Mouse (Mus musculus): ENCODE results near the gene Hif3a.
"Not testable (repeated sequence)": the region's sequence is repeated elsewhere in the genome, so short reads cannot be mapped to it uniquely, and the experiment has no call there.

Gene Hif3a

DNA sequence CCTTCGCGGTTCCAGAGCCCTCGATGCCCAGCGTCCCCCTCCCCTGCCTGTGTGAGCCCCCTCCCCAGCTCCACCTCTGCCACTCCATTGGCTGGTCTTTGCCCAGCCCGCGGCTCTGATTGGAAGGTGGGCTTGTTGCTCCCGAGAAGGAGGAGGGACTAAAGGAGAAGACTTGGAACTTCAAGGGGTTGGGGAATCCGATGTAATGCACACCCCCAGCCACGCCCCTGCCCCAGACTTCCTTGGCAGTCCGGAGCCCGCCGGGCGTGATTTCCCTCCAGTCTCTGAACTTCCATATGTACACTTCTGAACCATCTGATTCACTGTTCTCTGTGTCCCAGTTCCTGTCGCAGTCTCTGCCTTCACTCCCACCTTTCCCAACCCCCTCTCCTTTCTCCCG is at the start of gene Hif3a:
Gene Hif3a, minus strand, starts transcription at position 39 of the 400 bp plus-strand sequence.
- peak; percentile 81 for DNase-seq (ENCODE audit: extremely low spot score, low spot score)

DNA sequence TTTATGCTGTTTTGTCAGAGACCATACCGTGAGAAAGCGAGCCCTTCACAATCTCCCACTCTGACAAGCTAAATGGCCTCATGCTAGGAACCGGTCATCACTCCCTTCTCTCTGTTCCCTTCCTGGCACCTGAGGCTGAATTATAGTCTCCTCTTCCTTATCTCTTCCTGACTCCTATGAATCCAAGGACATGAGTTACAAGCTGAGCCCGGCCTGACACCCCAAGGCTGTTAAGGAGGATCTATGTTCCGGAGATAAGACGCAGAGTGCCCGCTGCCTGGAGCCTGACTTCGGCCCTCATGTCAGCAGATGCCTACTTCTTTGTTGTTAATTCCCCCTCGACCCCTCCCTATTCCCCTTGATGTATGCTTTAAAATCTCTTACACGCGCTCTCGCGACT is 39.4 kb upstream of the Hif3a start:
- not testable (repeated sequence) for DNase-seq (ENCODE audit: extremely low spot score, low spot score)

DNA sequence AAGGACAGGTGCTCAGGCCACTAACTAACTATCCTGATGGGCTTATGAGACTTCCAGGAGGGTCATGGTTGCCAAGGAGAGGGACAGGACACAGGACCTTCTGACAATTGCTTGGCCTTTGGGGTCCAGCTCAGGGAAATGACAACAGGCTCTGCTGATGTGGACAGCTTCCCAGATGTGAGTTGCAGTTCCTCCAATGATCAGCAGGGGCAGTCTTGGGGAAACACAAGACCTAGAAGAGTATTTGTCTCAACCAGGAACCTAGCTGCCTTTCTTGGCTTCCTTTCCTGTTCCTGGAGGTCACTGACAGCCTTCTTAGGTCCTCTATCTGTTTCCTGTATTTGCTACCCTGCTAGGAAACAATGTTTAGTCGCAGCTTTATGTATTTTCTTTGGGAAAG is 29.1 kb upstream of the Hif3a start:
- no peak for DNase-seq (ENCODE audit: extremely low spot score, low spot score)

DNA sequence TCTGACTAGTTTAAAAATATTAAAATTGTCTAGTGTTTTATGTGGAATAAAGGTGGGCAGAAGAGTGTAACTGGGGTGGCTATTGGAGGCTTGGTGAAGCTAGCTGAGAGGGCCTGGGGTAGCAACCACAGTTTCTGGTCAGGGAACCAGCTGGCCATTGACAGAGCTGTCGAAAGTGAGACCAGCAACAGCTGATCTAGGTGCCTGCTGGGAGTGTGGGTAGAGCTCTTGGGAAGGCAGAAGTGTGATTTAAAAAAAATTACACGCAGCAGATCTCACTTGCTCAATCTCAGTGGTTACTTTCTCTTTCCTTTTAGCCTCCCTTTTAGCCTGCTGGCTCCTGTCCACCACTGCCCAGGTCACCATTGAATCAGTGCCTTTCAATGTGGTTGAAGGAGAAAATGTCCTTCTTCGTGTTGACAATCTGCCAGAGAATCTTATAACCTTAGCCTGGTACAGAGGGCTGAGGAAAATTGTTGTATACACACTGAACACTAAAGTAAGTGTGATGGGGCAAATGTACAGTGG is 27.9 kb upstream of the Hif3a start:
- no peak for DNase-seq (ENCODE audit: extremely low spot score, low spot score)

DNA sequence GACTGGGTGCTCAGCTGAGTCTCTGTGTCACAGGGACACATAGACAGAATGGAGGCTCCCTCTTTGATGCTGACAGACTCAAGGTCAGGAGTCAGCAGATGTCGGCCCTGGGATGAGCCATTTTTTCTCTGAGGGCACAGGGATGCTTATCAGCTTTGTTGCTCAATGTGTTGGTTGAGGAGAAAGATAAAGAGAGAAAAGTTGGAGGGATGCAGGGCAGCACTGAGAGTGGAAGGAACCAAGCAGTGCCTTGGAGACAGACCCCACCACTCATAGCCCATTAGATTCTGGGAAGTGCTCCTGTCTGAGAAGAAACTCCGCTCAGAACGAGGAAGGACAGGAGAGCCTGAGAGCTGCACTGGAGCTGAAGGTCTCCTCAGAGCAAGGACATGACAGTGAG is 25.5 kb upstream of the Hif3a start:
- DNase-seq (ENCODE audit: extremely low spot score, low spot score), result no peak

DNA sequence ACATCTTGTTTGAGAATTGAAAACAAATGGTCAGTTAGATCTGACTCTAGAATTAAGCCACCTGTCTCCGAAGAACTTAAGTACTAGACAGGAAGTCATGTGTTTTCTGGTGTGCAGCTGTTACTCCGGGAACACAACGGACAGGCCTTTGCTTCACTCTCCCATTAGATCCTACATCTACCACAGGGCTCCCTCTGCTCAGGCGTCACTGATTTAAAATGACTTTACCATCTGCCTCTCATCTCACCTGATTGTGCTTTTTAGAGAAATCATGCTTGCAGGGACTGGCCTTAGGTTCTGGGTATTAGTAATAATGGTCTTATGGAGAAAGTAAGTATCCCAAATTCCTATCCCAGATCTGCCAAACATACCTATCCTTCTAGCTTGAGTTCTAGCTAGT is 20.5 kb upstream of the Hif3a start:
- DNase-seq (ENCODE audit: extremely low spot score, low spot score), result no peak

DNA sequence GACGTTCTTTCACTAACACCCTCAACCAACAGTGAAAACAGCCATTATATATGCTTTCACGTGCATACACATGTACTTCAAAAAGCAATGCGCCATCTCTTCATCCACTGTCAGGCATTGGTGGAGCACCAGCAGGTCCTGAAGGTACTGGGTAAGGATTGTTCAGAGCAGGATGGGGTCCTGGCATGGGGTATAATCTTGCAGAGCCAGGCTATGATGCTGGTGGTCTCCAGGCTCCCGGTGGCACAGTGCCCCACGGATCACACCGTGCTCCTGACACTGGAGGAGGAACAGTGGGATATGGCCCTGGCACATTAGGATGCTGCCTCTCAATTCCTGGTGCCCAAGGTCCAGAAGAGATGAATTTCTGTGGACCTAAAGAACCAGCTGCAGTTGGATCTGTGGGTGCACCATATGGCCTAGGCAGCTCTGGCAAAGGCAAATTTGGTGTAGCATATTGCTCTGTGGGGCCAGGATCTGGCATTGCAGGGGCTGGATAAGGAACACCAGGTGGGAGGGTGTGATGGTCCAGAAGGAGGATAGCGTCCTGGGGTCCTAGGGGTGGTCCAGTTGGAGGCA is 15.9 kb upstream of the Hif3a start:
- no peak for DNase-seq (ENCODE audit: extremely low spot score, low spot score)

DNA sequence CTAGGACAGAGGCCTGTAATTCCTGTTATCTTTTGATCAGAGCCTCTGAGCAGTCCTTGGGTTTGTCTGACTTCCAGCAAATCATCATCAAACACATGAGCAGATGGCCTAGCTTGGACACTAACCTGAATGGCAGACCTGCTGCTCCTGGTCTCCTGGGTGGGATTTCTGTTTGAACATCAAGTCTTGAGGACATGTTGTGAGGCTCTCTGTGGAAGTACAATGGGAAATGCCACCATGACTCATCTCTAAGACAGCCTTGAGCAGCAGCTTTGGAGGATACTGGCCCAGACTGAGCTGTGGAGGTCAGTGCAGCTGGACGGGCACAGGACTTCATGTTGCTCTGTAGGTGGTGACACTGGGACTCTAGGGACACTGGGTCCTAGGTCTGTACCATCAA is 14.3 kb upstream of the Hif3a start:
- no peak for DNase-seq (ENCODE audit: extremely low spot score, low spot score)

DNA sequence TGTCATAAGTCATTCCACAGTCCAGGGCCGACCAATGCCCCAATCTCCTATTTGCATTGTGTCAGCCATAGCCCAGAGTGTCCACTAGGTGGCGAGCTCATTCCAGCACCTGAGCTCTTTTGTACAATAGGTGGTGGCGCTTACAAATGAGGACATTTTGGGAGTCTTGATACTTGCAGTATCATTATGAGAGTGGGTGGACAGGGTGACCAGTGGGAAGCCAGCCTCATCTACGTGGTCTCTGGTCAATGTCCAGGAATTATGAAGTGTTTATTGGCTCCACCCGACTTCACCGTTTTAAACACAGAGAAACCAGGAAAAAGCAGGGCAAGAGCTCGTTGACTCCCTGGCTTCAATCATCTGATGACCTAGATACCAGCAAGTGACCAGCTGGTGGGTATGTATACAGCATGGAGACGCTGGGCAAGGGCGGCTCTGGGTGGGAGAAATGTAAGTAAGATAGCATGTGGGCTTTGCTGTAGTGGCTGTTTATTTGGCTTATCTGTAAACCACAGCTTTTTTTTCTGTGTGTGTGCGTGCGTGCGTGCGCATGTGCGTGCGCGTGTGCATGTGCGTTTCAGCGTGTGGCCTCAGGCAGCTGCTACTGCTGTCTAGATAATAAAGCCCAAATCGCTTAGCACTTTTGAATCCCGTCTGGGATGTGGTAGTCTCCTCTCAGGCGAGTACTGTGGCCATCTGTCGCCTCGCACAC is 11.8 kb upstream of the Hif3a start, which contains the start of gene Psg16:
Gene Psg16, plus strand, starts transcription at position 137 of the 712 bp plus-strand sequence.
- peak; percentile 56 for DNase-seq (ENCODE audit: extremely low spot score, low spot score)

DNA sequence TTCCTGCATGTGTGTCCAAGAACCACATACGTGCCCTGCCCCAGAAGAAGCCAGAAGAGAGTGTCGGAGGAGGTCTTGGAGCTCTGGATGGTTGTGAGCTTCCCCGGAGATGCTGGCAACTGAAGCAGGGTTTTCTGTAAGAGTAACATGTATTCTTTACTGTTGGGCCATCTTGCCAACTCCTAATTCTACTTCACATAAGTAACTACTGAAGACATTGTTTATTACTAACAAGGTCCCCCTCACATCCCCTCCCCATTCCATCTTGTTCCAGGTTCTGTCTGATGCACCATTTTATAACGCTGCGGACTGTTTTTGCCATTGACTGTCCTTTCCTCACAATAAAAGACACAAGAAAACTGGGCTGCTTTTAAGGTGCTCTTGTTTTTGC is 11.3 kb upstream of the Hif3a start:
- no peak for DNase-seq (ENCODE audit: extremely low spot score, low spot score)

DNA sequence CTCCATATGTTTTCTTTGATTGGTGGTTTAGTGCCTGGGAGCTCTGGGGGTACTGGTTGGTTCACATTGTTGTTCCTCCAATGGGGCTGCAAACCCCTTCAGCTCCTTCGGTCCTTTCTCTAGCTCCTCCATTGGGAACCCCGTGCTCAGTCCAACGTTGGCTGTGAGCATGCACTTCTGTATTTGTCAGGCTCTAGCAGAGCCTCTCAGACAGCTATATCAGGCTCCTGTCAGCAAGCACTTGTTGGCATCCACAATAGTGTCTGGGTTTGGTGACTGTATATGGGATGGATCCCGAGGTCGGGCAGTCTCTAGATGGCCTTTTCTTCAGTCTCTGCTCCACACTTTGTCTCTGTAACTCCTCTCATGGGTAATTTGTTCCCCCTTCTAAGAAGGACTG is 5.4 kb upstream of the Hif3a start:
- DNase-seq (ENCODE audit: extremely low spot score, low spot score), result not testable (repeated sequence)

DNA sequence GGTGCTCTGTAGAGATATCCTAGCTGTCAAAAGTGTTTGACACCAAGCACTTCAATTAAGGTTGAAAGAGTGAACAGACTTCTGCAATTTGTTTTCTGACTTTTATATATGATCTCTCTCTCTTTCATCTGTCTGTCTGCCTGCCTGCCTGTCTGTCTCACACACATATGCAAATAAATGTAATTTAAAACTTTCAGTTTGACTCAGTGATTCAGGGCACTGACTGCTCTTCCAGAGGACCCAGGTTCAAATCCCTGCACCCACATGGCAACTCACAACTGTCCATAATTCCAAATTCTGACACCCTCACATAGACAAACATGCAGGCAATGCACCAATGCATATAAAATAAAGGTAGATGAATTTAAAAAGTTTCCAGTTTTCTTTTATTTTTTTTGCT is 4.8 kb upstream of the Hif3a start:
- no peak for DNase-seq (ENCODE audit: extremely low spot score, low spot score)

DNA sequence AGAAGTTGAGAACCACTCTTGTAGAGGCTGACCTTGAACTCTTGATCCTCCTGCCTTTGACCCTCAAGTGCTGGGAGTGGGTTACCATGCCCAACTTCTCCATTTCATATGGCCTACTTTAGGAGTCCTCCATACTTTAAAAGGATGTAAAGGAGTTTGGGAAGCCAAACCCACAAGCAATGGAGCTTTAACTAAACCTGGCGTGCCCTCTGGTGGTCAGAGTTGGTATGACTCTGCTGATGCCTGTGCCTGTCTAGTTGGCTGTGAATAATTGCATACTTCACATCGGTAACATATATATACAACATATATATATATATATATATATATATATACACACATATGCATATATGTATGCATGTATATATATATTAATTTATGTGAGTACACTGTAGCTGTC is 4.2 kb upstream of the Hif3a start:
- peak; percentile 77 for DNase-seq (ENCODE audit: extremely low spot score, low spot score)

DNA sequence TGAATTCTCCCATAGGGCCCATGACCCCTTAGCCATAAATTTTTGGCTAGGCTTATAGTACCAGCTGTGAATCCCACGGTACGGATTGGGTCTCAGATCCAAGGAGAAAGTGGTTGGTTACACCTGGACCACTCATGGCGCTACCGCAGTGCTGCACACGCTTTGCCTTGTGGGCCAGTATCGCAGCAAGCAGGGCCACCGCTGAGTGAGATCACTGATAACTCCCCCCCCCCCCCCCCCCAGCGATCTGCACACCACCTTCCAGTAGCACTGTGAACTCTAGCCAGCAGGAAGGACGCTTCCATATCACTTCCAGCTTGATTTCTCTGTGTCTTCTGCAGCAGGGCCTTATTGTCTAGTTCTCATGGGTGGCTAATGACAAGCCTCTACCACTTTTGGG is 3.4 kb upstream of the Hif3a start:
- DNase-seq (ENCODE audit: extremely low spot score, low spot score), result no peak

DNA sequence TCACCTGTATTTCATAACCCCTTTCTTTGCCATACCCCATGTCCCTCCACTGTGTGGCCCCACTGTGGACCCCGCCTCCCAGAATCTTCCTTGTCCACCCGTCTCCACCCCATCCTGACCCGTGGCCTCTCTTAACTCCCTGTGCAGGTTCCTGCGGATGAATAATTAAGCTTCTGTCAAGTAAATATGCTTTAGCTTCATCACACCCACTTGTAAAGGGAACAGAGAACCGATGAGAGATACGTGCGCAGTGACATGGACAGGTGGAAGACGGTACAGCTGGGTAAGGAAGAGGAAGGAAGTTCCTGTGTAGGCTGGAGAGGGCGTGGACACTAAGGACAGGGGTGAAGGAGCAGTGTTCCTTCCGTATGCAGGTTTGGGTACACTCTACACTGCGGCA is 618 bp upstream of the Hif3a start:
- DNase-seq (ENCODE audit: extremely low spot score, low spot score), result no peak

DNA sequence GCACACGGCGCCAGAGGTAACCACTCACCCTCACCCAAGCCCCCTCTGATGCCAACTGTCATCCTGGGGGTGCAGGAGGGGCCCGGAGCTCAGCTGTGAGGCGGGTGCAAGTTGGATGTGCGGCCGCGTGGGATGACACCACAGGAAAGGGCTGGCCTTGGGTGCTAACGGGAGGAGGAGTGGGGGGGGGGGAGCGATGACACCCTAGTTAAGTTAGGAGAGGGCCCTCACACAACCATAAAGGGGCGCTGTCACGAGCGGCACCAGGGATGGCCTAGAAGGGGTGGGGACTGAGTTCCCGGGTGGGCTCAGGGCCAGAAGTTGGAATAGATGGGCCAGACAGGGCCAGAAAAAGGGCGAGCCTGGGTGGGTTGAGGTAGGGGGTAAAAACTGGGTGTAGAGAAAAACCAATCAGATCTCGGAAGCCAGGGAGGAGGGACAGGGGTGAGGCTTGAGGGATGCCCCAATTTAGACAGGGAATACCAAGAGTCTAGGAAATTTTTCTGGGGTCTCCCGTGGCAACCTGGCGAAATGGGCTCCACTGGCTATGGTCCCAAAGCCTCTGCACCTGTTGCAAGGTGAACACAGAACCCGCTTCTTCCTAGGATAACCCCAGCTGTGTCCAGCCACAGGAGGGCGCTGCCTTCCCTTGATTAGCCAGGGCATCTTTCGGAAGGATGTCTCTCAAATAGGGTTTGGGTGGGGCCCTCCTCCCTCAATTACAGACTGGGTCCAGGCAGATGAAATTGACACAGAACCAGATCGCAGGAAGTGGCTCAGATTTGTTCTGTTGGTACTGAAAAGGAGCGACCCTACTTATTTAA is 1.2 kb downstream of the Hif3a start:
- peak; percentile 8 for DNase-seq (ENCODE audit: extremely low spot score, low spot score)

DNA sequence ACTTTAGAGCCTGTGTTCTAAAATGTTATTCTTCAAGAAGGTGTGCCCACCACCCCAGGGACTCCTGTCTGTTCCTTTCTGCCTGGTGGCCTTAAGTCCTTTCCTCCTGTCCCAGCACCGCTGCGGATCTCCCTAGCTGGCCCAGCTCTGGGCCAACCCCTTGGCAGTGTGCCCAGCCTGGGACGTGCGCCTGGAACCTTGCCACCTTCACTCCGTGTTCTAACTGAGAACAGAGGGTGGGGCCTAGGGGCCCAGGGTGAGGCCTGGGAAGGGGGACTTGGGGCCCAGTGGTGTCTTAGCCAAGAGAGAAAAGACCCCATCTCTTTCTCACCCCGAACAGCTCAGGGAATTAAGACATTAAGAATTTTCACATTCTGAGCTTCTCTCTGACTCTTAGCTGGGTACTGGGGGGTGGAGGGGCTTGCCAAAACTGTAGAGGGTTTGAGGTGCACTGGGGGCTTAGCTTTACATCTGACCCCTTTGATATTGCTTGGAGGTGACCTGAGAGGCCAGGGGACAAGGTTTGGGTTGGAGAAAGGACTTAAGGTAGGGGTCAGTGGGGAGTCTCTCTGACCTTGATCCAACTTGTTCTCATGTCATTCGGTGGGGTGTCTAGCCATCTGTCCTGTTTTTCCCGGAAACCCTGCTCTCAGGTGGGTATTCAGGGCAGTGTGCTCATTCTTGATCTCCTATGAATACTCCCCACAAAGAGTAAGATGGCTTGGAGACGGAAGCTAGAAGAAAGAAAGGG is 2.0 kb downstream of the Hif3a start:
- peak; percentile 10 for DNase-seq (ENCODE audit: extremely low spot score, low spot score)

DNA sequence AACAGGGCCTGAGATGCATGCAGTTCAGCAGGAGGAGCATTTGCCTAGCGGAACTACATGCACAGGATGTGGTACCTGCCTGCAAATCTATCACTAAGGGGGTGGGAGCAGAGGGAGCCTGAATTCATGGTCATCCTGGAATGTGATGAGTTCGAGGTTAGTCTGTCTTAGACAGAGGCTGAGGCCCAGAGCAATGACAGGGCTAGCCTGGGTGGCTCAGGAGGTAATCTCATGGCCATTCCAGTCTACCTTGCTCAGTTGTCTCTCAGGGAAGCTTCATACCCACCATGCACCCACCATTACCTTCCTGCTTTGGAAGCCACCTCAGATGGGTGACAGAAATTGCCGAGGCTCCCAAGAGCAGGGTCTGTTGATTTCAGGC is 2.8 kb downstream of the Hif3a start:
- no peak for DNase-seq (ENCODE audit: extremely low spot score, low spot score)

DNA sequence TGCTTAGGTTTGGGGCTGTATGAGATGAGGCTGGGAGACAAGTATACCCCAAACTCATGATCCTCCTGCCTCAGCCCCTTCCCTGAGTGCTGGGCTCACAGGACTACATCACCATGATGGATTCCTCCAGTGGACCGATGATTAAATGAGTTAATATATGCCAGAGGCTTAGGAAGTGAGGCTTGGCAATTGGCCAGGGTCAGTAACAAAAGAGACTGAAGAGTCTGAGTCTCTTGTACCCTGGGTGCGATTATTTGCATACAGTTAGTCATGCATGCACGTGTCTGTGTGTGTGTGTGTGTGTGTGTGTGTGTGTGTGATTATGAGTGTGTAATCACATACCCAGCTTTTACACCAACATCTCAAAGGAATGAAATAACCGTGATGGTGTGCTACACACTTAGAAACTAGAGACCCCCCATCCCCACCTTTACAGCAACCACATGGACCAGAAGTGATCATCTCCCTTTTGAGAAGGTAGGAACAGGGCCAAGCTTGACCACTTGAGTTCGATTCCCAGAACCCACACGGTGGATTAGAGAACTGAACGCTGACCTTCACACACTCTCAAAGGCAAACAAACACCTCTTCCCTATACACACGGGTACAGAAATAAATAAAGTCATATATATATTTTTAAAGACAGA is 3.3 kb downstream of the Hif3a start:
- no peak for DNase-seq (ENCODE audit: extremely low spot score, low spot score)

DNA sequence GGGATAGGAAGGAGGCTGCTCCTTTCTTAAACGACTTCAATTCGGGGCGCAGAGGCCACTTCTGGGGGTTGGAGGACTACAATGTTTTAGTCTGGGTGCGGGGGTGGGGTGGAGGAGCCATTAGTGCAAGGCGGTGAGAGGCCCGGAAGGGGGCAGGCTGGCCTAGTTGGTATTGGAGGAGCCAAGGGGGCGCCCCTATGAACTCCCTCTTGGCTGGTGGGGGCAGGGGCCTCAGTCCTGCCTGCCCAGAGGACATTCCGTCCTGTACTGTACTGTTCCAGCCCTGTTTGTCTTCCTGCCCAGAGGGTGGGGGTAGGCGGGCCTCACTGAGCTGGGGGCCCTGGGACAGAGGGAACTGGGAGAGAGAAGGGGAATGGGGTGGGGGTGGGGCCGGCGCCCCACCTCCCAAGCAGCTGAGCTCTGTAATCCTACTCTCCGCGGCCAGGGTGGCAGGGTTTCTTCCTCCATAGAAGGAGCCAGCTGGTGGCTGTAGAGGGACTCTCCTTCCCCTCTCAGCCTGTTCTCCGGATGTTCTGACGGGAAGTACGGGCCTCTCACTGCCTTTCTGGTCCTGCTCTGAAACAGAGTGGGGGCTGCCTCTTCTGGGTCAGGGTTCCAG is 4.0 kb downstream of the Hif3a start:
- peak; percentile 71 for DNase-seq (ENCODE audit: extremely low spot score, low spot score)
